Mouse (Mus musculus): ENCODE data around the gene Mttp. TPM values are rescaled to one million over a fixed set of nuclear protein-coding genes. Genes with fewer than 3 reads are reported as not detected.

Gene Mttp
- total RNA-seq, 2 experiments from 2014 or later, result 4.5 to 5.0 TPM

GRCm38 (mm10) chr3:138058226-138058625 is 86.5 kb downstream of the Mttp start:
- no peak for DNase-seq (ENCODE audit: low spot score in 2 of 2)

- no peak for DNase-seq (ENCODE audit: low spot score in 2 of 2)
These were observed 87.8 kb downstream of the Mttp start for GRCm38 (mm10) chr3:138056976-138057375.

GRCm38 (mm10) chr3:138053969-138054368 is 90.8 kb downstream of the Mttp start:
- no peak for DNase-seq (ENCODE audit: low spot score in 2 of 2)

GRCm38 (mm10) chr3:138051431-138051830 is 93.3 kb downstream of the Mttp start:
- no peak for DNase-seq (ENCODE audit: low spot score in 2 of 2)

- DNase-seq (ENCODE audit: low spot score in 2 of 2), result no peak
These were observed 94.0 kb downstream of the Mttp start for GRCm38 (mm10) chr3:138050772-138051171.

GRCm38 (mm10) chr3:138049555-138049954 is 95.2 kb downstream of the Mttp start:
- DNase-seq (ENCODE audit: low spot score in 2 of 2), result no peak

- DNase-seq (ENCODE audit: low spot score in 2 of 2), result no peak
These were observed 101.5 kb downstream of the Mttp start for GRCm38 (mm10) chr3:138043316-138043715.

- no peak for DNase-seq (ENCODE audit: low spot score in 2 of 2)
These were observed 103.0 kb downstream of the Mttp start for GRCm38 (mm10) chr3:138041591-138042301.

GRCm38 (mm10) chr3:138040938-138041337 is 103.8 kb downstream of the Mttp start:
- DNase-seq (ENCODE audit: low spot score in 2 of 2), result no peak

Other genes starting within 250 kb of the Mttp start
- 10 to 100 TPM; 62.9 to 65.8 TPM for gene Lamtor3, start 226.5 kb downstream of the Mttp start, total RNA-seq (2021)
- 1 to 10 TPM; 3.6 to 5.3 TPM for gene Dapp1, start 163.4 kb downstream of the Mttp start, total RNA-seq (2021)
- gene 1110002E22Rik, start 79.9 kb downstream of the Mttp start, total RNA-seq (2021), result 1 to 10 TPM; 1.4 TPM
- under 1 TPM in 1 of 2 experiments, not detected in 1; 0.32 TPM for gene Gm5105, start 77.6 kb downstream of the Mttp start, total RNA-seq (2021)
- gene Trmt10a, start 1.5 kb downstream of the Mttp start, total RNA-seq (2021), result 1 to 10 TPM; 5.1 to 7.9 TPM
- not detected for gene 4930579F01Rik, start 48.9 kb upstream of the Mttp start, total RNA-seq (2021)
- under 1 TPM in 1 of 2 experiments, not detected in 1; 0.09 TPM for gene Adh7, start 72.8 kb upstream of the Mttp start, total RNA-seq (2021)
- gene Adh1, start 116.0 kb upstream of the Mttp start, total RNA-seq (2021), result 1 to 10 TPM; 1.0 to 1.7 TPM
- gene Adh6a, start 168.3 kb upstream of the Mttp start, total RNA-seq (2021), result not detected
- gene Adh6b, start 196.8 kb upstream of the Mttp start, total RNA-seq (2021), result not detected